Mouse (Mus musculus) olfactory bulb, adult 2 months (tissue): ENCODE results near the gene Shisa8.

ENCODE experiments used
- CTCF ChIP-seq: fragments of 200-500 bp; IDR thresholded peaks from 2 replicates; pipeline ENCODE4 v1.5.1; 2012; ENCODE audit warnings: low read depth, mild to moderate bottlenecking, low read length, moderate library complexity; ENCODE audit not compliant: insufficient read depth
- POLR2A ChIP-seq: fragments of 200-500 bp; IDR thresholded peaks from 2 replicates; pipeline ENCODE4 v1.6.1; 2012; ENCODE audit warnings: mild to moderate bottlenecking, low read depth, low read length, moderate library complexity; ENCODE audit not compliant: insufficient read depth

DNA sequence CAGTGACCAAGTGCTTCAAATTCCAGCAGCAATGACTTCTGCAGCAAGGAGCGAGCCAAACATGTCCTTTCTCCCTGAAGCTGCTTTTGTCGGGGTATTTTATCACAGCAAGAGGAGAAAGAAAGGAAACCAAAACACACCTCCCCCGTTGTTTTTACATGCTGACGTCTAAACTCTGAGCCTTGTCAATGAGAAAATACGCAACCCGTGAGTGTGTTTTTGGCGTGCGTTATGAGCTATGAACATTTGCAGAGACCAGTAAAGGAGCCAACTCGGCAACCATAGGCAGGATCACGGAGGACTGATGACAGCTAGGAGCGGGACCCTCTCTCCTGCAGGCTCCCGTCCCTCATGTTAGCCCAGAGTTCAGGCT, 31.1 kb upstream of the Shisa8 start:
- TF ChIP-seq CTCF (no peak), POLR2A (no peak)
